Mouse (Mus musculus) testis, postnatal 14 days (tissue): ENCODE measurements around the gene Wasf2.

Experiments used
- DNase-seq: peaks from one replicate; pipeline ENCODE4 v3.0.0; 2021; ENCODE audit warnings: low spot score

Gene Wasf2

GRCm38 (mm10) chr4:133202254-133202653, 71.9 kb downstream of the Wasf2 start:
- DNase-seq, result no peak

- DNase-seq, result no peak
Observed at GRCm38 (mm10) chr4:133203591-133203990, 73.3 kb downstream of the Wasf2 start.

- no peak for DNase-seq
Observed at GRCm38 (mm10) chr4:133204379-133204778, 74.1 kb downstream of the Wasf2 start.

- DNase-seq, result no peak
Observed at GRCm38 (mm10) chr4:133209366-133209765, 79.1 kb downstream of the Wasf2 start.

GRCm38 (mm10) chr4:133210023-133210787, 79.9 kb downstream of the Wasf2 start:
- DNase-seq, result no peak

GRCm38 (mm10) chr4:133210788-133211390, 80.6 kb downstream of the Wasf2 start:
- no peak for DNase-seq

GRCm38 (mm10) chr4:133211751-133212561, 81.7 kb downstream of the Wasf2 start, which contains the start of the genes Cd164l2 and Gpr3:
Cd164l2 (plus strand) TSS chr4:133212131.
Gpr3 (minus strand) TSS chr4:133212536.
- no peak for DNase-seq

GRCm38 (mm10) chr4:133212562-133213267, 82.4 kb downstream of the Wasf2 start:
- DNase-seq, result peak; percentile 81

GRCm38 (mm10) chr4:133213268-133213590, 82.9 kb downstream of the Wasf2 start:
- DNase-seq, result no peak

- DNase-seq, result no peak
Observed at GRCm38 (mm10) chr4:133213661-133214060, 83.4 kb downstream of the Wasf2 start.

- peak; percentile 66 for DNase-seq
Observed at GRCm38 (mm10) chr4:133217641-133218040, 87.3 kb downstream of the Wasf2 start.

- no peak for DNase-seq
Observed at GRCm38 (mm10) chr4:133218745-133219144, 88.4 kb downstream of the Wasf2 start.

GRCm38 (mm10) chr4:133220656-133221055, 90.4 kb downstream of the Wasf2 start:
- peak; percentile 55 for DNase-seq

- no peak for DNase-seq
Observed at GRCm38 (mm10) chr4:133221701-133222100, 91.4 kb downstream of the Wasf2 start.

GRCm38 (mm10) chr4:133223875-133224274, 93.6 kb downstream of the Wasf2 start:
- no peak for DNase-seq

GRCm38 (mm10) chr4:133226073-133226472, 95.8 kb downstream of the Wasf2 start:
- no peak for DNase-seq

GRCm38 (mm10) chr4:133227636-133228035, 97.3 kb downstream of the Wasf2 start:
- no peak for DNase-seq

GRCm38 (mm10) chr4:133229582-133229981, 99.3 kb downstream of the Wasf2 start:
- no peak for DNase-seq

GRCm38 (mm10) chr4:133233285-133233976, 103.1 kb downstream of the Wasf2 start:
- DNase-seq, result no peak

GRCm38 (mm10) chr4:133234771-133235170, 104.5 kb downstream of the Wasf2 start:
- no peak for DNase-seq

- DNase-seq, result no peak
Observed at GRCm38 (mm10) chr4:133235415-133235814, 105.1 kb downstream of the Wasf2 start.

- no peak for DNase-seq
Observed at GRCm38 (mm10) chr4:133237911-133238310, 107.6 kb downstream of the Wasf2 start.
